Mouse (Mus musculus) macrophage (primary cell): Measurements from ENCODE around the gene Faxc. TPM values are rescaled to one million over a fixed set of nuclear protein-coding genes. Genes with fewer than 3 reads are reported as not detected.

ENCODE experiments used
- H3K27ac ChIP-seq: fragments of 350-480 bp; formaldehyde crosslinking; 2 replicates; pipeline ENCODE4 v1.9.0; 2021
- H3K36me3 ChIP-seq: fragments of 350-480 bp; formaldehyde crosslinking; 2 replicates; pipeline ENCODE4 v1.9.0; 2021; ENCODE audit errors: inconsistent target
- H3K4me3 ChIP-seq: fragments of 350-480 bp; formaldehyde crosslinking; 2 replicates; pipeline ENCODE4 v1.9.0; 2021; ENCODE audit errors: inconsistent target
- H3K79me2 ChIP-seq: fragments of 350-480 bp; formaldehyde crosslinking; 2 replicates; pipeline ENCODE4 v1.9.0; 2021; ENCODE audit errors: inconsistent target
- WGBS: methylation state at CpG from one replicate; pipeline ENCODE4 v1.1.7; 2026; ENCODE audit warnings: inconsistent platforms; ENCODE audit not compliant: missing documents; 5-methylcytosine and 5-hydroxymethylcytosine counted together
- polyA plus RNA-seq: library from polyadenylated mRNA; stranded (reverse); fragments of 250-400 nt; gene quantifications from 3 replicates; pipeline ENCODE4 v1.2.4, GENCODE M21; 2018; ENCODE audit warnings: inconsistent platforms

Gene Faxc
- polyA plus RNA-seq, 1 experiment from 2014 or later = not detected

GRCm38 (mm10) chr4:21982449-21982848 is 51.3 kb downstream of the Faxc start:
- Histone ChIP-seq H3K27ac (no peak overlapping the region), H3K4me3 (no peak overlapping the region), H3K79me2 (no peaks in the 10 kb centered on the region), H3K36me3 (no peaks in the 10 kb centered on the region)
- 97% methylated on average over 9 of the region's 9 CpGs for WGBS

GRCm38 (mm10) chr4:21986857-21987256 is 55.7 kb downstream of the Faxc start:
- no peak overlapping the region for H3K4me3 ChIP-seq
- 92% methylated on average over 8 of the region's 8 CpGs for WGBS
- H3K27ac ChIP-seq = no peak overlapping the region
- no peaks in the 10 kb centered on the region for H3K36me3 ChIP-seq
- no peaks in the 10 kb centered on the region for H3K79me2 ChIP-seq

- no peak overlapping the region for H3K4me3 ChIP-seq
- WGBS = 86% methylated on average over 10 of the region's 10 CpGs
- no peaks in the 10 kb centered on the region for H3K36me3 ChIP-seq
- no peak overlapping the region for H3K27ac ChIP-seq
- no peaks in the 10 kb centered on the region for H3K79me2 ChIP-seq
These were observed 56.3 kb downstream of the Faxc start for GRCm38 (mm10) chr4:21987460-21987859.

GRCm38 (mm10) chr4:21989571-21990091 is 58.5 kb downstream of the Faxc start:
- Histone ChIP-seq H3K79me2 (no peaks in the 10 kb centered on the region), H3K36me3 (no peaks in the 10 kb centered on the region), H3K4me3 (no peak overlapping the region), H3K27ac (no peak overlapping the region)
- 10% methylated on average over 3 of the region's 3 CpGs for WGBS

GRCm38 (mm10) chr4:21990580-21991235 is 59.6 kb downstream of the Faxc start:
- 31% methylated on average over 3 of the region's 3 CpGs for WGBS
- no peak overlapping the region for H3K27ac ChIP-seq

GRCm38 (mm10) chr4:22017656-22018379 is 86.7 kb downstream of the Faxc start:
- no peaks in the 10 kb centered on the region for H3K36me3 ChIP-seq
- H3K79me2 ChIP-seq = no peaks in the 10 kb centered on the region
- H3K4me3 ChIP-seq = no peak overlapping the region
- 18% methylated on average over 9 of the region's 9 CpGs for WGBS
- no peak overlapping the region for H3K27ac ChIP-seq

More at GRCm38 (mm10) chr4:21990580-21991235, 59.6 kb downstream of the Faxc start:
- Histone ChIP-seq H3K4me3 (no peak overlapping the region), H3K79me2 (no peaks in the 10 kb centered on the region), H3K36me3 (no peaks in the 10 kb centered on the region)

- no peak overlapping the region for H3K4me3 ChIP-seq
- no peak overlapping the region for H3K27ac ChIP-seq
- WGBS = 58% methylated on average over 5 of the region's 5 CpGs
- no peaks in the 10 kb centered on the region for H3K36me3 ChIP-seq
- H3K79me2 ChIP-seq = no peaks in the 10 kb centered on the region
These were observed 87.3 kb downstream of the Faxc start for GRCm38 (mm10) chr4:22018414-22018813.

GRCm38 (mm10) chr4:22029951-22030350 is 98.8 kb downstream of the Faxc start:
- H3K36me3 ChIP-seq = no peaks in the 10 kb centered on the region
- H3K79me2 ChIP-seq = no peaks in the 10 kb centered on the region
- 82% methylated on average over 2 of the region's 2 CpGs for WGBS
- H3K4me3 ChIP-seq = no peak overlapping the region
- H3K27ac ChIP-seq = no peak overlapping the region

Other genes with a start within 250 kb of the Faxc start
- gene Prdm13, start 245.4 kb upstream of the Faxc start, polyA plus RNA-seq = not detected in 3 replicates
- 17.4 to 23.4 TPM (median 18.3 TPM) in 3 replicates for gene Ccnc, start 203.6 kb upstream of the Faxc start, polyA plus RNA-seq
- 11.5 to 13.5 TPM (median 11.8 TPM) in 3 replicates for gene Usp45, start 164.2 kb upstream of the Faxc start, polyA plus RNA-seq
- 17.1 to 36.6 TPM (median 27.0 TPM) in 3 replicates for gene Tstd3, start 164.1 kb upstream of the Faxc start, polyA plus RNA-seq
- gene Pnisr, start 83.7 kb upstream of the Faxc start, polyA plus RNA-seq = 30.7 to 78.7 TPM (median 47.5 TPM) in 3 replicates
- gene Coq3, start 51.7 kb upstream of the Faxc start, polyA plus RNA-seq = 5.3 to 9.8 TPM (median 7.6 TPM) in 3 replicates